Mouse (Mus musculus) retina, adult 2 months (tissue): Measurements from ENCODE around the gene Arhgap4.

Source experiments
- DNase-seq: peaks from one replicate; pipeline ENCODE4 v3.0.0-alpha.2; 2012; ENCODE audit warnings: low read depth, low spot score

The Arhgap4 gene

GRCm38 (mm10) chrX:73914827-73915703 is 6.6 kb downstream of the Arhgap4 start:
- peak; percentile 86 for DNase-seq

GRCm38 (mm10) chrX:73911588-73911987 is 10.1 kb downstream of the Arhgap4 start:
- DNase-seq: no peak

GRCm38 (mm10) chrX:73911156-73911555 is 10.5 kb downstream of the Arhgap4 start:
- no peak for DNase-seq

- no peak for DNase-seq
These were observed 11.2 kb downstream of the Arhgap4 start for GRCm38 (mm10) chrX:73910451-73910850.

- no peak for DNase-seq
These were observed 11.6 kb downstream of the Arhgap4 start for GRCm38 (mm10) chrX:73910049-73910448.

GRCm38 (mm10) chrX:73897959-73898358 is 23.7 kb downstream of the Arhgap4 start:
- DNase-seq: no peak

- DNase-seq: no peak
These were observed 26.0 kb downstream of the Arhgap4 start, which contains the start of gene L1cam for GRCm38 (mm10) chrX:73895719-73896118. L1cam (minus strand) TSS chrX:73896105.

- DNase-seq: no peak
These were observed 28.8 kb downstream of the Arhgap4 start for GRCm38 (mm10) chrX:73892833-73893232.

GRCm38 (mm10) chrX:73891551-73892152 is 30.0 kb downstream of the Arhgap4 start, which contains the start of gene Avpr2:
Avpr2 (plus strand) TSS chrX:73892102.
- no peak for DNase-seq

- DNase-seq: no peak
These were observed 40.2 kb downstream of the Arhgap4 start for GRCm38 (mm10) chrX:73881463-73881862.

- DNase-seq: no peak
These were observed 40.6 kb downstream of the Arhgap4 start for GRCm38 (mm10) chrX:73881036-73881427.

- DNase-seq: no peak
These were observed 41.3 kb downstream of the Arhgap4 start for GRCm38 (mm10) chrX:73880194-73881035.

- no peak for DNase-seq
These were observed 44.7 kb downstream of the Arhgap4 start for GRCm38 (mm10) chrX:73877014-73877413.

- no peak for DNase-seq
These were observed 45.8 kb downstream of the Arhgap4 start for GRCm38 (mm10) chrX:73875881-73876280.

- DNase-seq: no peak
These were observed 49.7 kb downstream of the Arhgap4 start for GRCm38 (mm10) chrX:73871956-73872355.

- no peak for DNase-seq
These were observed 50.2 kb downstream of the Arhgap4 start for GRCm38 (mm10) chrX:73871474-73871873.

GRCm38 (mm10) chrX:73869334-73869733 is 52.3 kb downstream of the Arhgap4 start:
- DNase-seq: no peak

GRCm38 (mm10) chrX:73867852-73868251 is 53.8 kb downstream of the Arhgap4 start:
- no peak for DNase-seq

GRCm38 (mm10) chrX:73867256-73867655 is 54.4 kb downstream of the Arhgap4 start:
- no peak for DNase-seq

- DNase-seq: no peak
These were observed 57.0 kb downstream of the Arhgap4 start for GRCm38 (mm10) chrX:73864692-73865091.

- no peak for DNase-seq
These were observed 66.6 kb downstream of the Arhgap4 start for GRCm38 (mm10) chrX:73855087-73855408.
